Mouse (Mus musculus) ES-E14 (cell line): ENCODE results near the gene Ihh. TPM values are rescaled to one million over a fixed set of nuclear protein-coding genes. Genes with fewer than 3 reads are reported as not detected.

ENCODE experiments used
- DNase-seq: peaks from one replicate; pipeline ENCODE4 v3.0.0-alpha.2; 2013; ENCODE audit warnings: low read depth, low spot score
- H3K27ac ChIP-seq: 2 replicates; pipeline ENCODE4 v1.5.1; 2012; ENCODE audit warnings: low read depth, mild to moderate bottlenecking, low read length, moderate library complexity, mixed read lengths; ENCODE audit not compliant: poor library complexity, insufficient read depth, severe bottlenecking
- H3K36me3 ChIP-seq: 2 replicates; pipeline ENCODE4 v1.6.1; 2012; ENCODE audit warnings: mild to moderate bottlenecking, low read length, moderate library complexity, mixed read lengths; ENCODE audit not compliant: control insufficient read depth, poor library complexity, insufficient read depth, severe bottlenecking
- H3K4me1 ChIP-seq, 2 experiments: fragments of 150-350 bp in 1 of 2; sonication (generic) in 1 of 2; 2 replicates each; pipeline ENCODE4 v1.6.1; 2012; ENCODE audit warnings: low read length in 2 of 2, mild to moderate bottlenecking in 1 of 2, mixed read lengths in 1 of 2; ENCODE audit not compliant: control insufficient read depth in 2 of 2, insufficient read depth in 2 of 2, poor library complexity in 1 of 2
- H3K4me3 ChIP-seq, 2 experiments: fragments of 150-350 bp in 1 of 2; sonication (generic) in 1 of 2; 2 replicates each; pipeline ENCODE4 v1.5.1; 2012; ENCODE audit warnings: low read length in 2 of 2, low read depth in 1 of 2, mild to moderate bottlenecking in 1 of 2, mixed read lengths in 1 of 2; ENCODE audit not compliant: insufficient read depth in 1 of 2, poor library complexity in 1 of 2, severe bottlenecking in 1 of 2
- H3K9ac ChIP-seq: 2 replicates; pipeline ENCODE4 v1.6.1; 2012; ENCODE audit warnings: low read depth, mild to moderate bottlenecking, low read length, mixed read lengths; ENCODE audit not compliant: poor library complexity, insufficient read depth, severe bottlenecking
- H3K9me3 ChIP-seq: fragments of 150-350 bp; sonication (generic); 2 replicates; pipeline ENCODE4 v1.6.1; 2012; ENCODE audit warnings: low read depth, mild to moderate bottlenecking, low read length; ENCODE audit not compliant: control insufficient read depth, insufficient read depth
- CHD2 ChIP-seq: IDR thresholded peaks from 2 replicates; pipeline ENCODE4 v1.6.1; 2014; ENCODE audit warnings: mild to moderate bottlenecking, low read depth, low read length, inconsistent platforms
- HCFC1 ChIP-seq: IDR thresholded peaks from 2 replicates; pipeline ENCODE4 v1.6.1; 2012; ENCODE audit warnings: low read length, inconsistent platforms, borderline replicate concordance; ENCODE audit not compliant: insufficient read depth
- MAFK ChIP-seq: IDR thresholded peaks from 2 replicates; pipeline ENCODE4 v1.6.1; 2014; ENCODE audit warnings: mild to moderate bottlenecking, low read depth, low read length, inconsistent platforms; ENCODE audit not compliant: insufficient read depth
- ZC3H11A ChIP-seq: IDR thresholded peaks from 2 replicates; pipeline ENCODE4 v1.6.1; 2012; ENCODE audit warnings: low read depth, mild to moderate bottlenecking, inconsistent platforms, low read length, borderline replicate concordance
- ZNF384 ChIP-seq: IDR thresholded peaks from 2 replicates; pipeline ENCODE4 v1.6.1; 2012; ENCODE audit warnings: low read depth, low read length, inconsistent platforms
- in situ Hi-C, 2 experiments: fragments of 600-800 bp; cut with MboI; formaldehyde crosslinking; loops; one replicate each; pipeline ENCODE4 v1.15.1; 2025; ENCODE audit warnings: low sequenced_read_pairs in 2 of 2, inconsistent platforms in 1 of 2; ENCODE audit not compliant: unreplicated experiment in 2 of 2
- total RNA-seq: library from RNA; depleted of rRNA; stranded (reverse); fragments of 300-350 nt; gene quantifications from 2 replicates; pipeline ENCODE4 v1.2.3, GENCODE M21; 2012; rRNA removed

Gene Ihh
- total RNA-seq, 1 experiment = 0.67 TPM

- Histone ChIP-seq H3K9ac (0 out of 2 replicates have a peak overlapping the region, but pooled peaks have one; percentile 10), H3K27ac (no peak overlapping the region), H3K9me3 (no peaks in the 10 kb centered on the region), H3K36me3 (no peaks in the 10 kb centered on the region), H3K4me3 (peak overlapping the region; percentile 53 to 58), H3K4me1 (peaks cover 0 to 11% of the 10 kb centered on the region in 2 experiments; a peak in 1 of 4 replicates)
- DNase-seq = no peak
- in situ Hi-C loops = no loop called here
- TF ChIP-seq CHD2 (no peak), HCFC1 (no peak), MAFK (no peak), ZC3H11A (no peak), ZNF384 (no peak)
Observed at GRCm38 (mm10) chr1:74900341-74901285, 50.9 kb downstream of the Ihh start.

GRCm38 (mm10) chr1:74898656-74899431 is 52.6 kb downstream of the Ihh start:
- Histone ChIP-seq H3K9ac (no peak overlapping the region), H3K4me3 (no peak overlapping the region), H3K9me3 (no peaks in the 10 kb centered on the region), H3K27ac (no peak overlapping the region), H3K36me3 (no peaks in the 10 kb centered on the region), H3K4me1 (peaks cover 0 to 11% of the 10 kb centered on the region in 2 experiments; a peak in 1 of 4 replicates)
- TF ChIP-seq ZC3H11A = no peak
- TF ChIP-seq HCFC1 = no peak
- no peak for TF ChIP-seq CHD2
- TF ChIP-seq MAFK = no peak
- TF ChIP-seq ZNF384 = no peak
- no peak for DNase-seq
- in situ Hi-C loops = no loop called here

DNA sequence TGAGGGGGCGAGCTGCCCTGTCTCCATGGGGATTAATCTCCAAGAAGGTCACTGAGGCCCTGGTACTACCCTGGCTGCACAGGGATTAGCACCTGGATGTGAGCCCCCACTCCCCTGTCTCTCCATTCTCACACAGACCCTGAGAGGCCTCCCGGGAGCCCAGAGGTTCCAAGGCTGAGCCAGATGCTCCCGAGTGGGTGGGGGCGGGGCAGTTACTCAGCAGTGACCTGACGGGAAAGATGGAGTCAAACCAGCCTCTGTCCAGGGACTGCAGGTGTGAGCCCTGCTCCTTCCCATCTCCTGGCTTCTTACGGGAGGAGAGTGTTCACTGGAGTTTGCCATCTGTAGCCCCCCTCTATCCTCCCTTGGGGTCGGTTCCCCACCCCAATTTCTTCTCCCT is 53.5 kb downstream of the Ihh start:
- Histone ChIP-seq H3K27ac (no peak overlapping the region), H3K4me1 (peaks cover 0 to 13% of the 10 kb centered on the region in 2 experiments; a peak in 1 of 4 replicates), H3K9ac (no peak overlapping the region), H3K36me3 (no peaks in the 10 kb centered on the region), H3K4me3 (0 out of 4 replicates have a peak overlapping the region, but pooled peaks of 1 of the 2 experiments have one; percentile 6), H3K9me3 (no peaks in the 10 kb centered on the region)
- in situ Hi-C loops = no loop called here
- no peak for TF ChIP-seq ZNF384
- no peak for TF ChIP-seq ZC3H11A
- TF ChIP-seq MAFK = no peak
- no peak for TF ChIP-seq CHD2
- TF ChIP-seq HCFC1 = no peak
- DNase-seq = no peak

Other genes with a start within 250 kb of the Ihh start
- gene Cyp27a1, start 238.1 kb downstream of the Ihh start, total RNA-seq = 1.1 and 4.9 TPM in 2 replicates
- gene Prkag3, start 202.5 kb downstream of the Ihh start, total RNA-seq = 0.04 and 0.16 TPM in 2 replicates
- gene Wnt6, start 179.8 kb downstream of the Ihh start, total RNA-seq = 2.6 and 2.8 TPM in 2 replicates
- gene Wnt10a, start 160.2 kb downstream of the Ihh start, total RNA-seq = 0.42 and 1.5 TPM in 2 replicates
- 0.26 and 0.54 TPM in 2 replicates for gene Cdk5r2, start 96.7 kb downstream of the Ihh start, total RNA-seq
- not detected in 2 replicates for gene Fev, start 66.3 kb downstream of the Ihh start, total RNA-seq
- not detected in 2 replicates for gene Cryba2, start 58.5 kb downstream of the Ihh start, total RNA-seq
- 0.05 TPM in 1 of 2 replicates, not detected in the other for gene Cfap65, start 16.1 kb downstream of the Ihh start, total RNA-seq
- 6.7 and 7.7 TPM in 2 replicates for gene Nhej1, start 173.5 kb upstream of the Ihh start, total RNA-seq
- 0.31 TPM in 1 of 2 replicates, not detected in the other for gene Slc23a3, start 182.2 kb upstream of the Ihh start, total RNA-seq
- 20.9 and 27.2 TPM in 2 replicates for gene Cnppd1, start 191.0 kb upstream of the Ihh start, total RNA-seq
- gene Retreg2, start 191.1 kb upstream of the Ihh start, total RNA-seq = 27.1 and 37.4 TPM in 2 replicates
- 15.1 and 16.0 TPM in 2 replicates for gene Zfand2b, start 217.0 kb upstream of the Ihh start, total RNA-seq
- 41.0 and 54.3 TPM in 2 replicates for gene Abcb6, start 228.7 kb upstream of the Ihh start, total RNA-seq
- gene Ankzf1, start 240.5 kb upstream of the Ihh start, total RNA-seq = 23.0 and 42.5 TPM in 2 replicates
- 17.2 and 24.4 TPM in 2 replicates for gene Atg9a, start 240.5 kb upstream of the Ihh start, total RNA-seq